Mouse (Mus musculus): ENCODE results near the gene Rhobtb3.

Gene Rhobtb3

GRCm38 (mm10) chr13:75943189-75944043 is at the start of gene Rhobtb3:
Gene Rhobtb3 (minus strand): TSS chr13:75943925.
- peak; percentile 88 to 91 for DNase-seq

- peak; percentile 46 to 61 for DNase-seq
Observed at GRCm38 (mm10) chr13:75992169-75993028, 48.7 kb upstream of the Rhobtb3 start.

- DNase-seq: peak in 1 of 2 experiments; percentile 3
Observed at GRCm38 (mm10) chr13:75988096-75988495, 44.4 kb upstream of the Rhobtb3 start.

- DNase-seq: peak; percentile 5 to 11
Observed at GRCm38 (mm10) chr13:75981901-75982300, 38.2 kb upstream of the Rhobtb3 start.

GRCm38 (mm10) chr13:75976649-75977048 is 32.9 kb upstream of the Rhobtb3 start:
- no peak for DNase-seq

GRCm38 (mm10) chr13:75976218-75976617 is 32.5 kb upstream of the Rhobtb3 start:
- no peak for DNase-seq

GRCm38 (mm10) chr13:75975629-75976028 is 31.9 kb upstream of the Rhobtb3 start:
- no peak for DNase-seq

GRCm38 (mm10) chr13:75974481-75974880 is 30.8 kb upstream of the Rhobtb3 start:
- no peak for DNase-seq

- DNase-seq: no peak
Observed at GRCm38 (mm10) chr13:75966850-75967249, 23.1 kb upstream of the Rhobtb3 start, which contains the start of gene Spata9. Gene Spata9 (plus strand): TSS chr13:75967150.

GRCm38 (mm10) chr13:75955357-75955992 is 11.8 kb upstream of the Rhobtb3 start:
- DNase-seq: no peak

GRCm38 (mm10) chr13:75950295-75950694 is 6.6 kb upstream of the Rhobtb3 start:
- DNase-seq: no peak

- DNase-seq: peak in 1 of 2 experiments; percentile 12
Observed at GRCm38 (mm10) chr13:75944044-75944820, 507 bp upstream of the Rhobtb3 start.

GRCm38 (mm10) chr13:75942731-75943130 is 994 bp downstream of the Rhobtb3 start:
- DNase-seq: peak; percentile 50 to 66

GRCm38 (mm10) chr13:75941518-75942295 is 2.0 kb downstream of the Rhobtb3 start:
- peak in 1 of 2 experiments; percentile 14 for DNase-seq

- peak in 1 of 2 experiments; percentile 19 for DNase-seq
Observed at GRCm38 (mm10) chr13:75940791-75941517, 2.8 kb downstream of the Rhobtb3 start.

GRCm38 (mm10) chr13:75938866-75939265 is 4.9 kb downstream of the Rhobtb3 start:
- no peak for DNase-seq

GRCm38 (mm10) chr13:75933287-75933686 is 10.4 kb downstream of the Rhobtb3 start:
- no peak for DNase-seq

GRCm38 (mm10) chr13:75931073-75931472 is 12.7 kb downstream of the Rhobtb3 start:
- peak; percentile 83 to 87 for DNase-seq

GRCm38 (mm10) chr13:75930660-75931059 is 13.1 kb downstream of the Rhobtb3 start:
- no peak for DNase-seq

- DNase-seq: peak in 1 of 2 experiments; percentile 18
Observed at GRCm38 (mm10) chr13:75930023-75930422, 13.7 kb downstream of the Rhobtb3 start.

Data from cerebellum, postnatal 10 days (tissue).